Mouse (Mus musculus) thymus, postnatal 25 days (tissue): ENCODE results near the gene Bckdha.

ENCODE experiments used
- DNase-seq: peaks from one replicate; pipeline ENCODE4 v3.0.0; 2022

The Bckdha gene

DNA sequence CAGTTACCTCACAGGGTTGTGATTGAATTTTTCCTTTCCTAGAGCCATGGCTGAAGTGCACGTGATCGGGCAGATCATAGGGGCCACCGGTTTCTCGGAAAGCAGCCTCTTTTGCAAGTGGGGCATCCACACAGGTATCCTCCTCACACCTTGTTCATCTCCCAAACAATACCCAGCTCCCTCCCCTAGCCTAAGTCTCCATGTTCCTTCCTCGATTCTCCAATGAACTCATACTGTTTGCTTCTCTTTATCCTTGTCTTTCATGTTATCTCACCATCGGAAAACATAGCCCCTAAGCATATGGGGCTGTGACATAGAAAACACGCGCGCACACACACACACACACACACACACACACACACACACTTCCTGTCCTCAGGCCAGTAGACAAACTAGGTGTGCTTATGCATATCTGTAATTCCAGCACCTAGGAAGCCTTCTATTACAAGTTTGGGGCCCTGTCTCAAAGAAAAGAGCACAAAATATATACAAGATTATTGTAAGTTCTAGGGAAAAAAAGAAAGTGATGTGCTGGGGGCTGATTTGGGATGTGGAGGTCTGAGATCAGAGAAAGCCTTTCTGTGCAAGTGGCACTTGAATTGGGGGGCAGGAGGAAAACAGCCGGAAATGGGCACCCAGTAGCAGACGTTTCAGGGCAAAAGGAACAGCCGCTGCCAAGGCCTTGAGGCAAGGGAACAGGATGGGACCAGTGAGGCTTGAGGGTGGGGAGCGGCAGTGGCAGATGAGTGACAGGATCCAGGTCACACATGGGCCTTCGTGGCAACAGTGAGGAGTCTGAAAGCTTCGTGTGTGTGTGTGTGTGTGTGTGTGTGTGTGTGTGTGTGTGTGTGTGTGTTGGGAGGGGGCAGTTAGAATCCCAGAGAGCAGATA lies 22.8 kb upstream of the Bckdha start:
- DNase-seq, result peak; percentile 70

GRCm38 (mm10) chr7:25680514-25681258 lies 21.9 kb upstream of the Bckdha start, which contains the start of gene B9d2:
Gene B9d2 (plus strand): TSS chr7:25680780.
- peak; percentile 98 for DNase-seq

DNA sequence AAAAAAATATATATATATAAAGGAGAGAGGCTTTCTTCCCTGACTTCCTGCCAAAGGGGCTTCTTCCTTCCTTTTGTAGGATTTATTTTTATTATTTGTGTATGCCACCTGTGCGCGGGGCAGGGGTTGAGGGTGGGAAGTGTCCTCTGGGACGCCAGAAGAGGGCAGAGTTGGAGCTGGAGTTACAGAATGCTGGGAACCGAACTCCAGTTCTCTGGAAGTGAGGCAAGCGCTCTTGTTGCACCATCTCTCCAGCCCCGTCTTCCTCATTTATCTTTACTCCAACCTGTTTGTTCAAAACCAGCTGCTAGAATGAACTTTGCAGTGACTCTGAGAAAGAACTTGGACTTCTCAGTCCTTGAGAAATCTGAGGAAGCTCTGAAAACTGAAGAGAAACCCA lies 21.2 kb upstream of the Bckdha start:
- DNase-seq, result no peak

GRCm38 (mm10) chr7:25677013-25677412 lies 18.2 kb upstream of the Bckdha start:
- no peak for DNase-seq

DNA sequence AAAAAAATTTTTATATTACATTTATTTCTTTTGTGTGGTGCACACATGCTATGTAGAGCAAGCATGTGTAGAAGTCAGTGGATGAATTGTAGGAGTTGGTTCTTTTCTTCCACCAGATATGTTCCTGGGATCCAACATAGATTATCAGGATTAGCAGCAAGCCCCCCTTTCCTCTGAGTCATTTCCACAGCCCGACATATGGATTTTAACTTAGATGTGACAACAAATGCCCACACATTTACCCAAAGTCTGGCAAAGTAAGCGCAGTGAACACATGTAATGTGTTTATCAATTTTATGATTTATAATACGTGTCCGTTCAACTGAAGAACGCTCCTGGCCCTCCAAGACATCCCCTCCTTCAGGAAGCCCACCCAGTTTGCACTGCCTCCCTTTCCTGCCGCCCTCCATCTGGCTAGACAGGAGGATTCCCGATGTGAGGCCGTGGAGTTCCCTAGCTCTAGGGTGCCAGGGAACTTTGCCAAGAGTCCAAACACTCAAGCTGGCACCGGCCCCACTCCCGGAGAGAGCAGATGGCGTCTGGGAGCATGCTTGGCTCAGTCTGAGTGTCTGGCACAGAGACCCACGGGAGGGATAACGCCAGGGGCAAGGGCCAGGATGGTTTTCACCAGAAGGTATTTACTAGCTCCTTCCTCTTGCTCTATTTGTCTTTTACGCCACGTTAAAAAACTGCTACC lies 17.5 kb upstream of the Bckdha start:
- DNase-seq, result no peak

GRCm38 (mm10) chr7:25675405-25675804 lies 16.6 kb upstream of the Bckdha start:
- no peak for DNase-seq

DNA sequence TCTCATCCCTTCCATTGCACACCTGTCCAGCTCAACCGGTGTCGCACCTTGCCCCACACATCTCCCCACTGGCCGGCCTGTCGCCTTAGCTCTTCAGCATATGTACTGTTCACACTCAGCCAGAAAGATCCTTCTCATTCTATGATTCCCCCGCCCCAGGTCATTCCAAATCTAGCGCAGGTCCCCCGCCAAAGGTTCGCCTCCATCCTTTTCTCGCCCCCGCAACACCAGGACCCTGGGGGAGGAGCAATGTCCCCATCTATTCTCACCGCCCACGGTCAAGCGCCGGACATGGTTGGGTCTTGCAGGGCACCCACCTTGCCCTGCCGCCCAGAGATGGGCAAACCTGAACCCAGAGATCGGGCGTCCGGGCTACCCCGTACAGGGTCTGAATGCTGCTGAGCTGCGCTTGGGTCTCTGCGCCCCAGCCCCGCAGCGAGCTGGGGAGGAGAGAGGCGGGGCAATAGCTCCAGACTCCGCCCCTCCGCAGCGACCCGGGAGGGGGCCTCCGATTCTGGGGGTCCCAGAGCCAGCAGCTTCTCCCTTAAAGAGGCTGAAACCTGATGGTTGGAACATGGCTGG lies 16.0 kb upstream of the Bckdha start, which contains the start of gene Tmem91:
TSS of gene Tmem91 (minus strand) at position 448 of the 582 bp plus-strand sequence.
- no peak for DNase-seq

DNA sequence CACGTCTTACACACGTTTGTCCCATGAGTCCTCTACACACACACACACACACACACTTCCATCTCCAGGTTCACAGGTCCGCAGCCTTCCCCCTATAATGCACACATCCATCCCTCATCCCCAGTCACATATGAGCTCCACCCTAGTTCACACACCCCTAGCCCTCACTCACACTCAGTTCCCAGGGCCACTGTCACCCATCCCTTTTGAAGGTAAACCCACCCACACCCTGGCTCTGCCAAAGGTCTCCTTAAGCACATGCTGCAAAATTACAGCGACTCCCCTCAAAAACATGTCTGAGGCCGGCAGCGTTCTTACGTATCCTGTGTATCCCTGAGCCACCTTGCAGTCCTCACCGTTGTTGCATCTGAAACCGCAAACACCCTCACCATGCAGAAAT lies 15.5 kb upstream of the Bckdha start:
- no peak for DNase-seq

DNA sequence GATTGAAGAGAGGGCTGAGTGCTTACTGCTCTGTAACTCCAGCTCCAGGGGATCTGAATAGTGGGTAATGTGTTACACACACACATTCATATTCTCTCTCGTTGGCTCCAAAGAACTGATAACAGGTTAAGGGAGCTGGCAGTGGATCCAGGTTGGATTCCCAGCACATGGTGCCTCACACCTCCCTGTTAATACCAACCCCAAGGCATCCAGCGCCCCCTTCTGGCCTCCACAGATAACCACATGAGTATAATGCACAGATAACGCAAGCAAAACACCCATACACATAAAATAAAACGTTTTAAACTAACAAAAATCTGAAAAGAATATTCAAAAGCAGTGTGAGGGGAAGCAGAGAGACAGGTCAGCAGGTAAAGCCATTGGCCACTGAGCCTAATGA lies 13.7 kb upstream of the Bckdha start:
- no peak for DNase-seq

- no peak for DNase-seq
Measured at GRCm38 (mm10) chr7:25671686-25672085, 12.9 kb upstream of the Bckdha start.

GRCm38 (mm10) chr7:25670096-25670495 lies 11.3 kb upstream of the Bckdha start:
- no peak for DNase-seq

DNA sequence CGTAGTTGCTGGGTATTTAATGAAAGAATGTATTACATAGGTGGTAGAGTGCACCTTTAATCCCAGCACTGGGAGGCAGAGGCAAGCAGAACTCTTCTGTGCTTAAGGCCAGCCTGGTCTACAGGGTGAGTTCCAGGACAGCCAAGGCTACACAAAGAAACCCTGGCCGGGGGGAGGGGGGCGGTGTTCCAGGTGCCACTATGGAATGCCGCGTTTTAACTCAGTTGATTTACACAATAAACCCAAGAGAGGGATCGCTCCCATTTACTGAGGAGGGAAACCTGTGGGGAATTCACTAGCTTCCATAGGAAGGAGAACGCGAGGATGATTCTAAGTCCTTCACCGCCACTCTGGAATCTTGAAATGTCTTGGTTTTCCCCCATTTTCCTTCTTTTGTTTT lies 10.8 kb upstream of the Bckdha start:
- DNase-seq, result no peak

- no peak for DNase-seq
Measured at GRCm38 (mm10) chr7:25669158-25669557, 10.4 kb upstream of the Bckdha start.

- DNase-seq, result no peak
Measured at GRCm38 (mm10) chr7:25666381-25666780, 7.6 kb upstream of the Bckdha start.

GRCm38 (mm10) chr7:25657785-25658184 lies 996 bp downstream of the Bckdha start:
- DNase-seq, result no peak

GRCm38 (mm10) chr7:25655601-25656428 lies 3.0 kb downstream of the Bckdha start:
- DNase-seq, result no peak

GRCm38 (mm10) chr7:25652244-25652759 lies 6.5 kb downstream of the Bckdha start:
- DNase-seq, result no peak

DNA sequence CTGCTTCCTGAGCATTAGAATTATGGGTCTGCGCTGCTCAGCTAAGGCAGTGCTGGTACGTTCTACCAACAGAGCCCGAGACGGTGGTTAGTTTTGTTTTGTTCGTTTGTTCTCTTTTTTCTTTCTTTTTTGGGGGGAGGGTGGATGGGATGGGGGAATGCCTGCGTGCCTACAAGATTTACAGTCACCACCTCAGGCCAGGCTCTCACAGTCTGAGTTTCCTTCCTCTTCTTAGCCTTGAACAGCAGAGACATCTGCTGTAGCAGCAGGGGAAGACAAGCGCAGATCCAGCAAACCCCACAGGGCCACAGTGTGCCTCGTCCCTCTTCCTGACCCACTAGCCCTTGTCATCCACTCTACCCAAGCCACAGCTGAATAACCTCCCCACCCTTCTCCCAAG lies 7.5 kb downstream of the Bckdha start:
- peak; percentile 58 for DNase-seq

GRCm38 (mm10) chr7:25649839-25650238 lies 8.9 kb downstream of the Bckdha start:
- DNase-seq, result no peak

- peak; percentile 84 for DNase-seq
Measured at GRCm38 (mm10) chr7:25647574-25648123, 11.1 kb downstream of the Bckdha start.

DNA sequence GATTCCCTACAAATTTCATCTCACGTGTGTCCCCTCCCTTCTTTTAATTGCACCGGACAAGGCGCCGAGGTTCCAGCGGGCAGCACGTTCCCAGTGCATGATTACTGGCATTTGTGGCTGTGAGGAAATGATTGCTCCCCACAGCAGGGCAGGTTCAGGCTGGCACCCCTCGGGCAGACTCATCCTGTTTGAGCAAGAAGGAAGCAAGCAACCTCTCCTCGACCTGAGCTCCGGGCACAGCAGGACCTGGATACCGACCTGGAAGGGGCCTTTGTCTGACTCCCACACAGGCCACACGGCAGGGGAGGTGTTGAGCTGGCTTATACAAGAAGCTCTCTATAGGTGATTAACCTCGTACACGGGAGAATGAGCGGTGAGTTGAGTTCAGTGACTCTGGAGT lies 13.7 kb downstream of the Bckdha start:
- peak; percentile 49 for DNase-seq
